Mouse (Mus musculus): ENCODE data around the gene Hacd2.

GRCm38 (mm10) chr16:35033241-35033640, 11.0 kb downstream of the Hacd2 start:
- TF ChIP-seq POLR2A (IDR thresholded peaks at IDR 0.05; ENCODE audit: insufficient read depth, low read length): no peak
- TF ChIP-seq CTCF (IDR thresholded peaks at IDR 0.05; ENCODE audit: low read depth, low read length): no peak
- no peak for TF ChIP-seq EP300 (IDR thresholded peaks at IDR 0.05; ENCODE audit: insufficient read depth, low read depth, low read length)

Measured in ES-Bruce4 (cell line).